Mouse (Mus musculus) adrenal gland (tissue): ENCODE measurements around the gene Epn1.

Experiments
- intact Hi-C: fragments of 180-260 bp; cut with DNase I; formaldehyde crosslinking; loops from one replicate; pipeline ENCODE4 v1.15.1; 2025
- long read RNA-seq, 2 experiments: library from polyadenylated mRNA; unstranded; transcript quantifications; one replicate each; pipeline ENCODE4 v2.0.0; 2020; ENCODE audit warnings: borderline replicate concordance in 1 of 2; ENCODE audit not compliant: insufficient replicate concordance in 1 of 2

The Epn1 gene
- long read RNA-seq, experiment 1: 0 reads
- long read RNA-seq, experiment 2, partial matches to known transcripts: 1 of 1 reads
- long read RNA-seq, experiment 2, other reads (novel, unspliced or antisense): 0 of 1 reads

DNA sequence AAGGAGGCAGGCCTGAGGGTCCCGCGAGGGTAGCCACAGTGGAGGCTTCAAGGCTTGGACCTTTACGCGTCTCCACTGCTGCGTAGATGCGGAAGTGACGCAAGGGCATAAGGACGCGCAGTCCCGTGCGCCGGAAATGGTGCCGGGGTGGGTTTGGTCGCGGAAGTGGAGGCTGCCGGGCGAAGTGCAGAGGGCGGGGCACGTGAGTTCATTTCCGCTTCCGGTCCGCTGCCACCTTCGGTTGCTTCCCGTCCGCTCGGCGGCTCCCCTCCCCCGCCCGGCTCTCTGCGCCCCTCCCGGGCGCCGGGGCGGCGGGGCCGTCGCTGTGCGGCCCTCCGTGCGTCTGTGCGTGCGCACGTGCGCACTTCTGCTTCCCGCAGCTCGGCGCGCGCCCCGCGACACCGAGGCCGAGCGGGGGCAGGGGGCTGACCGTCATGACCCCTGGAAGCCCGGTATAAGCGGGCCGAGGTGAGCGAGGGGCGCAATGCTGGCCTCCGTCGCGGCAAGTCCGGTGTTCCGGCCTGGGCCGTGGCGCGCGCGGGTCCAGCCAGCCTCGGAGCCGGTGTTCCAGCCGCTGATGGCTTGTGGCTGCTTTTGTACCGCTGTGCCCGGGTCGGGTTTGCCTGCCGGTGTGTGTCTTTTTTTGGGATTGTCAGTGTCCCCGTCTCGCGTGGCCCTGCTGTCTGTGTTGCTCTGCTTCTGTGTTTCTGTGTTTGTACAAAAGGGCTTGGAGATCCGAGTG lies at the start of gene Epn1:
Gene Epn1 (plus strand): TSS at position 226 of the 742 bp plus-strand sequence.
- intact Hi-C loops: no loop called here

DNA sequence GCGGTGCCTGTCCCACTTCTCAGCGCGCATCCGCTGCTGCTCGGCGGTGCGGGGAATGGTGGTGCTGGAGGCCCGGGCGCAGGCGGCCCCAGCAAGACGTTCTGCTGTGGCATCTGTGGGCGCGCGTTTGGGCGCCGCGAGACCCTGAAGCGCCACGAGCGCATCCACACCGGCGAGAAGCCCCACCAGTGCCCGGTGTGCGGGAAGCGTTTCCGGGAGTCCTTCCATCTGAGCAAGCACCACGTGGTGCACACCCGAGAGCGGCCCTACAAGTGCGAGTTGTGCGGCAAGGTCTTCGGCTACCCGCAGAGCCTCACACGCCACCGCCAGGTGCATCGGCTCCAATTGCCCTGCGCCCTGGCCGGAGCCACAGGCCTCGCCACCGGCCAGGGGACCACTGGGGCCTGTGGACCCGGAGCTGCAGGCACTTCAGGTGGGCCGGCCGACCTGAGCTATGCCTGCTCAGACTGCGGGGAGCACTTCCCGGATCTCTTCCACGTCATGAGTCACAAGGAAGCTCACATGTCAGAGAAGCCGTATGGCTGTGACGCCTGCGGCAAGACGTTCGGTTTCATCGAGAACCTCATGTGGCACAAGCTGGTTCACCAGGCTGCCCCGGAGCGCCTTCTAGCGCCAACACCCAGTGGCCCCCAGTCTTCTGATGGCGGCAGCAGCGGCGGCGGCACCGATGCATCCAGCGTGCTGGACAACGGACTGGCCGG lies 49.3 kb upstream of the Epn1 start:
- intact Hi-C loops: no loop called here

DNA sequence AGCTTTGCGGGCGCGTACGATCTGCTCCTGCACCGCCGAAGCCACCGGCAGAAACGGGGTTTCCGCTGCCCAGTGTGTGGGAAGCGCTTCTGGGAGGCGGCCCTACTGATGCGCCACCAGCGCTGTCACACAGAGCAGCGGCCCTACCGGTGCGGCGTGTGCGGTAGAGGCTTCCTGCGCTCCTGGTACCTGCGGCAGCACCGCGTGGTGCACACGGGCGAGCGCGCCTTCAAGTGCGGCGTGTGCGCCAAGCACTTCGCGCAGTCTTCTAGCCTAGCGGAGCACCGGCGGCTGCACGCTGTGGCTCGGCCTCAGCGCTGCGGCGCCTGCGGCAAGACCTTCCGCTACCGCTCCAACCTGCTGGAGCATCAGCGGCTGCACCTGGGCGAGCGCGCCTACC lies 48.5 kb upstream of the Epn1 start:
- intact Hi-C loops: no loop called here

DNA sequence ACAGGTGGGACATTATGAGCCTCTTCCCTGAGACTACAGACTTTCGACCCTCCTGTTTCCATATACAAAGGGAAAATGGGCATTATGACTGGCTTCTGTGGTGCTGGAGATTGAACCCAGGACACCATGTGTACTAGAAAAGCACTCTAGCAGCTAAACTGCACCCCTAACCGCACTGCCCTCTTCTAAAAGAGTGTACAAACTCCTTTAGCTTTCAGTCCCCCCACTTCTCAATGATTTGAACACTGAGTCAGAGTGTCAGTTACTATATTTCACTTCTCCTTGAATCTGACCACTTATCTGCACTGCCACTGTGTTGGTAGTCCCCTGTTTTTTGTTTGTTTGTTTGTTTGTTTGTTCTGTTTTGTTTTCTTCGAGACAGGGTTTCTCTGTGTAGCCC lies 46.2 kb upstream of the Epn1 start, which contains the start of gene 4632433K11Rik:
Gene 4632433K11Rik (plus strand): TSS at position 301 of the 400 bp plus-strand sequence.
- intact Hi-C loops: no loop called here

DNA sequence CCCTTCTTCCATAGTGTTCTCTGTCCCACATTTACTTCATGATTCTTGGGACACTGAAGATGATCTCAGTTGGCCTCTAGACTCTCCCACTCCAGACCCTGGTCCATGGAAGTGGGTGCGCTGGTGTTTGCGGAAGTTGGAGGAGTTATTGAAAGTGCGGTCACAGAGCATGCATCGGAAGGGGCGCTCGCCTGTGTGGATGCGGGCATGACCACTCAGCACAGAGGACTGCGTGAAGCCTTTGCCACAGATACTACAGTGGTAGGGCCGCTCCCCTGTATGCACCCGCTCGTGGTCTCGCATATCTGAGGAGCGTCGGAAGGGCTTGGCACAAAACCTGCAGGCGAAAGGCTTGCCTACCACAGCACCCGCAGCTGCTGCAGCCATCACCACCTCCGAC lies 44.4 kb upstream of the Epn1 start:
- intact Hi-C loops: no loop called here

DNA sequence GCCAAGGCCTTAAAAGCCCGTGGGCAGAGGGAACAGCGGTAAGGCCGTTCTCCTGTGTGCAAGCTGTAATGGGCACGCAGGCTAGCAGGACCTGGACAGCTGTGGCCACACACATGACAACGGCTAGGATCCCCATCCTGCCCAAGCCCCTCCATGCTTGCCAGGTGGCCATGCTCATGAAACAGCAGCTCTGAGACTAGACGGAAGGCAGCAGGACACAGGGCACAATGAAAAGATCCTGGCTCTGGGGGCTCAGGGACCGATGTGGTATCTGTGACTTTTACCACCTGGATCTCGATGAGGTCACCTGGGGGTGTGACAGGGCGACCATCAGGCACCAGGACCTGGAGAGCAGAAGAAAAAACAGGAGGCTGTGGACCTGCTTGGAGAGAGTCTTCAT lies 43.9 kb upstream of the Epn1 start:
- intact Hi-C loops: no loop called here

DNA sequence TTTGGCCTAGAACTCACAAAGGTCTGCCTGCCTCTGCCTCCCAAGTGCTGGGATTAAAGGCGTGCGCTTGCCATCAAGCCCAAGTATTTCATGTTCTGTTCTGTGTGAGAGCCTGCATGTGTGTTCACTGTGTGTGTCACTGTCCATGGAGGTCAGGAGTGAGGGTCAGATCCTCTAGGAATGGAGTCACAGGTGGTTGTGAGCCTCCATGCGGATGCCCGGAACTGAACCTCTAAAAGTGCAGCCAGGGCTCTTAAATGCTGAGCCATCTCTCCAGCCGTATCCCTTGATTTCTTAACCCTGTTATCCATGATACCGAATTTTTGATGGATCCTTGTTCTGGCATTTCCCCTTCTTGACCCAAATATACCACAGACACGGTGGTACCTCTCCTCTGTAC lies 43.0 kb upstream of the Epn1 start:
- intact Hi-C loops: no loop called here

DNA sequence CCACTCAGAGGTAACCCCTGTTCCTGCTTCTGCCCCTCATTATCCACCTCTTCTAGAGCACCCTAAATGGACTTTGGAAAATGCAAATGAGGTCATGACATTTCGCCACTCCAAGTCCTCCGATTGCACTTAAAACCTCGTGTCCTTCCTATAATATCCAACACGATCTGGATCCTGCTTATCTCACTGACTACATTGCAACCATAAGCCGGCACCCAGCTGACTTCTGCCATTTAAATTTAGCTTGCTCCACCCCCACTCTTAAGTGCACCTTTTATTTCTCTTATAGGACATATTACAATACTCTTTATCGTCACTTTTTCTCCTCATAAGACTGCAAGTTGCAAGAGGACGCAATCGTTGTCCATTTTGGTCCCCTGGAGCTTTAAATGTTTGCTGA lies 42.6 kb upstream of the Epn1 start:
- intact Hi-C loops: no loop called here

DNA sequence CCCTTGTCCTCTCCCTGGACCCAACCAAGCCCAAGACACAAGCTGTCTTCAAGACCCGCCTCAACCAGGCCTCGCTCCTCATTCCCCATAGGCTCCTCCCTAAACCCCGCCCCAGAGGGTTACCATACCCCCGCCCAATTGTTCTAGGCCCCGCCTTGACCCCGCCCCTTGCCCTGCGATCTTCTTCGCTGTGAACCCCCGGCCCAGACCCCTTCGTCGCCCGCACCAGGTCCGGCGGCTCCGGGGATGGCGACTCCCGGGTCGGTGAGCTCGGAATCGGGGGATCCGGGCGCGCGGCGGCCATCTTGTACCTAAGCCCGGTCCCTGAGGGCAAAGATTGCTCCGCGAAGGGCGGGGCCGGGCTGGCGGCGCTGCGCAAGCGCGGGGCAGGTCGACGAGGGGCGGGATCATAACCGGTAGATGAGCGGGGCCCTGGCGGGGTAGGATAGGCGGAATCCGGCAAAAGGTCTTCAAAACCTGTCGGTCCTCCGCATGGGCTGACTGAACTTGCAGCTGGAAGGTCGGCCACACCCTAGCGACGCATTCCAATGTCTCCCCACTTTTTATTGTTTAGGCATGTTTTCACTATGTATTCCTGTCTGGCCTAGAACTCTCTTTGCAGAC lies 41.8 kb upstream of the Epn1 start, which contains the start of gene Zfp784:
Gene Zfp784 (minus strand): TSS at position 338 of the 624 bp plus-strand sequence.
- intact Hi-C loops: no loop called here

DNA sequence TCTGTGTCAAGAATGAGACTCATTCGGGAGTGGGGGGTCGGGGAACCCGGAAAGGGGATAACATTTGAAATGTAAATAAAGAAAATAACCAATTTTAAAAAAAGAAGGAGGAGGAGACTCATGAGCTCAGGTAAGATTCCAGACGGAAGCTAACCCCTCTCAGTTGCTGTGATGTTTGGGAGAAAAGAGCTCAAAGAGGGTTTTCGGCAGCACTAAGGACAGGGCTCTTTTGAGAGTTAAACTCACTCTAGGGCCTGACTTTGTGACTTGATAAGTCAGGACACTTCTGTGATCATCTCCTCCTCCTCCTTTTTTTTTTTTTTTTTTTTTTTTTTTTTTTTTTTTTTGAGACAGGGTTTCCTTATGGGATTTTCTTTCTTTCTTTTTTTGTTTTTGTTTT lies 41.1 kb upstream of the Epn1 start:
- intact Hi-C loops: no loop called here

DNA sequence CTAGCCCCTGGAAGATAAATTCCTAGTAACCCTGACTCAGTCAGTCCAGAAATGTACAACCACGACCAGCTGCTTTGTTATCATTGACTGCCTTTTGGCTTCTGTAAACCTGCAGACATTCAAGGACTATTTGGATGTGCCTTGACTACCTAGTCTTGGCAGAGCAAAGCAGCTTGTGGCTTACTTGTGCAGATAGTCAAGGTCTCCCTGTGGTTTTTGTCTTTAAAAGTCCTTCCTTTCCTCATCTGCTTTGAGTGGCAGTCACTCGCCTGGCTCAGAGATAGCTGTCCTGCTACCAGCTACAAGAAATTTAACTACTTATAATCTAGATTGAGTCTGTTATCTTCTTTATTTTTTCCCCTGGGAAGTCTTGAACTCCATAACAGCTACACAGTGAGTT lies 35.1 kb upstream of the Epn1 start:
- intact Hi-C loops: no loop called here

DNA sequence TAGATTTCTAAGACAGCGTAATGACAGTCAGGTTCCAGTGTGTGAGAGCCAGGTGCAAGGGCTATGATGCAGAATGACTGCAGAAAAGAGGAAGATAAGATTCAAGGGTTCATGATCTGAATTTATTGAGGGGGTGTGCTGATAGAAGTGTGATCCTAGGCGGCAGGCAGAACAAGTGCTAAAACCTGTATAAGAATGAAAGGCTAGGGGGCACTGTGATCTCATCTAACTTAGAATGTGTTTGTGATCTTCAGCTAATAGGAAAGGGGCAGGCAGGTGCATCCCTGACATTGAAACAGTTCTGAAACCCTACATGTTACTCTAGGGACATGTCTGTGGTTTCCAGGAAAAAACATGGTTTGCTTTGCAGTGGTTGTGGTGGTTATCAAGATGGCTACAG lies 33.9 kb upstream of the Epn1 start:
- intact Hi-C loops: loop anchor here (2.0 kb wide), 1 partner anchor 103 kb away; no protein-coding TSS in a partner anchor

DNA sequence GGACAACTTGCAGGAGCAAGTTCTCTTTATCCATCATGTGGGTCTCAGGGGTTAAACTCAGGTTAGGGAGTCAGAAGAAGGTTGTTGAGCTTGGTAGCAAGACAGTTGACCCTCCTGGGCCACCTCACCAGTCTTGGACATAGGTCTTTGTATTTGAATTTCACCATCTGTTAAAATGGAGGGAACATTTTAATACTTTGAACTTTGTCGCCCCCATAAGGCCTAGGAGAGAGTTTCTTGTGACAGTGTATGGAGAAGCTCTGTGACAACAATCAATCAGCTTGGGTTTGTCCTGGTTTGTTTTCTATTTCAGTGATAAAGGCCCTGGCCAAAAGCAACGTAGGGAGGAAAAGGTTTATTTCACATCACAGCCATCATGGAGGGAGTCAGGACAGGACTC lies 32.7 kb upstream of the Epn1 start:
- intact Hi-C loops: loop anchor here (2.0 kb wide), 1 partner anchor 105 kb away; no protein-coding TSS in a partner anchor

DNA sequence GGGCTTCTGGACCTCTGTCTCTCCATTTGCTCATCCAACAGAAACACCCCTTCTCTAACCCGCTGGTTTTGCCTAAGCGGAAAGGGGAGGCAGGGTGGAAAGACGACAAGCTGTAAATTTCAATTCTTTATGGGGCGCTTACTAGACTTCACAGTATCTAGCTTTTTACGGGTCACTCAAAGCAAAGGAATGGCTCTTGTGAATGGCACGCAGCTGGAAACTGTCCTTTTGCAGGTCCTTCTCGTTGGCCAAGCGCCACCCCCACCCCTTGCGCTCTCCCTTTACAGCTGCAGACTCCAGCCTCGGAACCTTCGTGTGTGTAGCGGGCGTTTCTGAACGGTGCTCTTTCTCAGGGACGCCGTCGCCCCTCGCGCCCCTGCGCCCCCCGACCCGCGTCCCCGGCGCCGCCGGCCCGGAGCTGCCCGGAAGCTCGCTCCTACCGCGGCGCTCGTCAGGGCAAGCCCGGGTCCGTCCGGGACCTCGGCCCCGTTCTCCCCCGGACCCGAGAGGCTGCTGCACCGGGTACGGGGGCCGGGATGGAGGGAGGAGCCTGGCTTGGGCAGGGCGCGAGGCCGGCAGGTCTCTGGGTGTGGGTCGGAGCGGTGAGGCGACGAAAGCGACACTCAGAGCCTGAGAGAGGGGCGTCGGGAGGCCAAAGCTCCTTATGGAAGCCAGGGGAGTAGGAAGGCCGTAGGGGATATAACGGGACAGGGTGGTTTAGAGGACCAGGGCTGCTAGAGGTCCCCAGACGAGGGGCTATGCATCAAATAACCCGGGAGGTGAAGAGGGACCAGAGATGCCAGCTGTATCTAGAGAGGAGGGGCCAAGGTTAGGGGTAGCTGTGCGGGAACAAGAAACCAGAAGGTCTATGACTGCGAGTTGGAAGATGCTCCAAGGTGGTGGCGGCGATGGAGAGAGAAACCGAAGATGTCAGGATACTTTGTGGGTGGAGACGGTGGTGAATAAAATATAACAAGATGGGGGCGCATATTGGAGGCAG lies 28.5 kb upstream of the Epn1 start, which contains the start of gene Zfp580:
Gene Zfp580 (plus strand): TSS at position 346 of the 1,000 bp plus-strand sequence.
- intact Hi-C loops: loop anchor here (5.0 kb wide), 1 partner anchor 54 kb away; the partner anchor contains the start of gene Zfp579

DNA sequence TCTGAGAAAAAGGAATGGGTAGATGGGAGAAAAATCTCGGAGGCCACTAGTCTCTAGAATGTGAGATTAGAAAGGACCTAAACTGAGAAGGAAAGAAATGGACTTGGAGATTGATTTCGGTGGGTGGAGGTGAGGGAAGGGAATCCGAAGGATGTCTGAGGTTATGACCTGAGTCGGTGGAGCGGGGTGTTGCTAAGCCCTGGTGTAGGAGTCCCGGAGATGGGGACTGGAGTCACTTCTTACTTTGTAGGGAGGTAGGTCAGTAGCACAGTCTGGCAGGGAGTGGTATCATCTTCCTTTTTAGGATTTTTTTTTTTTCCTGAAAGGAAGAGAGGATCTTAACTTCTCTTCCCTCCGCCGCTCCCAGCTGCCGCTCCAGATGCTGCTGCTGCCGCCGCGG lies 27.6 kb upstream of the Epn1 start:
- intact Hi-C loops: loop anchor here (5.0 kb wide), 1 partner anchor 55 kb away; the partner anchor contains the start of gene Zfp579

DNA sequence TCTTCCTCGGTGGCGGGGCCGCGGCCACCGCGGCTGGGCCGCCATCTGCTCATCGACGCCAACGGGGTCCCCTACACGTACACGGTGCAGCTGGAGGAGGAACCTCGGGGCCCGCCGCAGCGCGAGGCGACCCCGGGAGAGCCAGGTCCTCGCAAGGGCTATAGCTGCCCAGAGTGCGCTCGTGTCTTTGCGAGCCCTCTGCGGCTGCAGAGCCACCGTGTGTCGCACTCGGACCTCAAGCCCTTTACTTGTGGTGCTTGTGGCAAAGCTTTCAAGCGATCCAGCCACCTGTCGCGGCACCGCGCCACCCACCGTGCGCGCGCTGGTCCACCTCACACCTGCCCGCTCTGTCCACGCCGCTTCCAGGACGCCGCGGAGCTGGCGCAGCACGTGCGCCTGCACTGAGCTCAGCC lies 27.1 kb upstream of the Epn1 start:
- intact Hi-C loops: loop anchor here (5.0 kb wide), 1 partner anchor 56 kb away; the partner anchor contains the start of gene Zfp579

DNA sequence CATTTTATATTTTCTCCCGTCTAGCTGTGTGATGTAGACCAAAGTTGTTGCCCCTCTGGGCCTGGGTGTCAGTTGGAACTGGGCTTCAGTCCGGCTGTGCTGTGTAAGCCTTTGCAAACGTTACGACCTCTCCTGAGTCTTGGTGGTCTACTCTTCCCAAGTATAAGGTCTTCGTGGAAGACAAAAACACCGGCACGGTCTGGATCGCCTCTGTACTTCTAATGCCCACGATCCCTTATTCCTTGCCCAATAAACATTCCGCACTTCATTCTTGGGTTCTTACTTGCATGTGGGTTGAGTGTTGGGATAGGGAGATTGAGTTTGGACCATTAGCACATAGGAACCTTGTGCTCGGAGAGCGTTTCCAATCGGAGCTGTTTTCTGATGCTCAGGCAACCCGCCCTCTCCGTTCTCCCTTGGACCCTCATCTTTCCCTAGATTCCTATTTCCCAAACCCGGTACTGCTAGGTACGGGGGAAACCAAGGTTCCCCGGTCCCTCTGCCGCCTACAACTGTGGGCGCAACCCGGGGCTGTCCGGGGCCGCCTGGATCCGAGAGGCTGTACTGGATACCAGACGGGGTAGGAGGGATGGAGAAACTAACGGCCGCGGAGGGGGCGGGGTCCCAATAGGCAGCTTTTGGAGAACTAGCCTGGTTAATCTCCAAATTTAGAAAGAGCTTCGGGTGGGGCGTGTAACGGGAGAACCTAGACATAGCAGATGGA lies 26.4 kb upstream of the Epn1 start:
- intact Hi-C loops: loop anchor here (5.0 kb wide), 1 partner anchor 56 kb away; the partner anchor contains the start of gene Zfp579

DNA sequence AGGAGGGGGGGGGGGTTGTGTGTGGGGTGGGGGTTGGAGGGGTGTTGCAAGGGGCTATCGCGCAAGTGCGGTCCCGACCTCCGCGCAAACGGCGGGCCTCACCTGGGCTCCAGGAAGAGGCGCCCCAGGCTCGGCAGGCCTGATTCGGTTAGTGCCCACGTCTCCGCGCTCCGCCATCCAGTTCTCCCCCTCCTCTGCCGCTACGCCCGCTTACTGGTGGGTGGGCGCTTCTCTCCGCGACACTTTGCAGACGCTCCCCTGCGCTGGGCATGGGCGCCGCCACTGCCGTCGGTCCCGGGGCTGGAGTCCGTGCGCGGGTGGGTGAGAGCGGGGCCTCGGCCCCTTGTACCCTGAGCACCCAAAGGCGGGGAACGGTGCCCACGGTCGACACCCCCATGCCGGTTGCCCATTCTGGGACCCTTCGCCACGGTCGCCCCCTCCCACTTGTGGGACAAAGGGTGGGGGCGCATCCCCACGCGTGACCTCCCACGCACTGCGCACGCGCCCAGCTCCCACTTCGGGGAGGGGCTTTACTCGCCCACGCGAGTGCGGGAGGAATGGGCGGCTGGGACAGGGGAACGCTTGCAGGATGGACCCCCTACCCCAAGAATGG lies 23.3 kb upstream of the Epn1 start:
- intact Hi-C loops: no loop called here

DNA sequence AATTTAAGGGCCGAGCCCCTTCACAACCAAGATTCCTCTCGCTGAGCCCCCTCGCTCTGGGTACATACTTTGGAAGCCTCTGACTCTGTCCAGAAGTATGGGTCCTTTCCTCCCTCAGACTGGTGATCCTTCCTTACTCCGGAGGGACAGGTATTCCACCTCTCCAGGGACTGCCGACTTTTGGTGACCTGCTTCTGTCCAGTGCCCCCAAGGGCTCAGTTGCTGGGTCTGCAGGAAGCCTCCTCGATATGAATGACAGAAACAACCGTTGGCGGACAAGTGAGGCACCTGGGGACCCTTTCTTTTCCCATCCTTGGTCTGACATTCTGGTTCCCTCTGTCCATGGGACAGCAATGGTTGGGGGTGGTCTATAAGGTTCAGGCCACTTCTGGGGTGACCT lies 22.7 kb upstream of the Epn1 start:
- intact Hi-C loops: no loop called here
